ENCODE assay signal across 9 mouse cellular contexts in genomic region chr4:133197355-133197754, GRCm38 (mm10). TPM values are rescaled to one million over a fixed set of nuclear protein-coding genes. Genes with fewer than 3 reads are reported as not detected.
DNase-seq lines count a peak whose midpoint lies in the region; ATAC-seq lines count a peak whose summit lies in the region.
"Had no signal": no experiment of that assay in that cellular context is flagged by ENCODE, and none has a peak within 500 bp of the region (broad histone marks: within the 10 kb centered on the region; RNA-seq: fewer than 3 reads in every experiment).

No protein-coding gene starts in this region.

- 15% methylated on average over 5 of the region's 5 CpGs for whole genome bisulfite sequencing in kidney, embryonic 15.5 days
- WGBS in embryonic facial prominence, embryonic 13.5 days = 17% methylated on average over 5 of the region's 5 CpGs
- WGBS in hindbrain, embryonic 11.5 days = 18% methylated on average over 5 of the region's 5 CpGs
- WGBS in midbrain, embryonic 15.5 days = 6% methylated on average over 5 of the region's 5 CpGs

- H3K4me3 ChIP-seq in kidney, embryonic 15.5 days (replicated peaks) = no peak overlapping the region
- H3K4me3 ChIP-seq in embryonic facial prominence, embryonic 13.5 days = no peak overlapping the region
- no peak overlapping the region for H3K4me3 ChIP-seq in hindbrain, embryonic 11.5 days (ENCODE audit: low read depth, low read length)
- H3K4me3 ChIP-seq in midbrain, embryonic 15.5 days = no peak overlapping the region

- H3K4me1 ChIP-seq in kidney, embryonic 15.5 days = peaks cover 59% of the 10 kb centered on the region
- peaks cover 57% of the 10 kb centered on the region for H3K4me1 ChIP-seq in embryonic facial prominence, embryonic 13.5 days
- H3K4me1 ChIP-seq in hindbrain, embryonic 11.5 days (replicated peaks; ENCODE audit: control insufficient read depth, insufficient read depth, low read length) = peaks cover 25% of the 10 kb centered on the region
- peaks cover 57% of the 10 kb centered on the region for H3K4me1 ChIP-seq in midbrain, embryonic 15.5 days

- H3K9ac ChIP-seq in kidney, embryonic 15.5 days = no peak overlapping the region
- H3K9ac ChIP-seq in embryonic facial prominence, embryonic 13.5 days = peak overlapping the region; percentile 60
- peak overlapping the region; percentile 19; the same call in 1 of the 2 replicates for H3K9ac ChIP-seq in hindbrain, embryonic 11.5 days (ENCODE audit: low read depth, low read length)
- no peak overlapping the region; the same call in 1 of the 2 replicates for H3K9ac ChIP-seq in midbrain, embryonic 15.5 days

- H3K9me3 ChIP-seq in kidney, embryonic 15.5 days (replicated peaks) = no peaks in the 10 kb centered on the region
- no peaks in the 10 kb centered on the region for H3K9me3 ChIP-seq in embryonic facial prominence, embryonic 13.5 days
- H3K9me3 ChIP-seq in hindbrain, embryonic 11.5 days (ENCODE audit: control insufficient read depth, low read length) = no peaks in the 10 kb centered on the region
- no peaks in the 10 kb centered on the region for H3K9me3 ChIP-seq in midbrain, embryonic 15.5 days

- H3K36me3 ChIP-seq in kidney, embryonic 15.5 days = peaks cover 51% of the 10 kb centered on the region
- peaks cover 45% of the 10 kb centered on the region for H3K36me3 ChIP-seq in embryonic facial prominence, embryonic 13.5 days
- no peaks in the 10 kb centered on the region for H3K36me3 ChIP-seq in hindbrain, embryonic 11.5 days (ENCODE audit: control insufficient read depth, insufficient read depth, low read length)
- H3K36me3 ChIP-seq in midbrain, embryonic 15.5 days (replicated peaks) = peaks cover 5% of the 10 kb centered on the region; the same call in 1 of the 2 replicates

- no peak for DNase-seq in kidney, adult 11 months
- DNase-seq in hindbrain, embryonic 11.5 days (ENCODE audit: low spot score) = no peak
- DNase-seq in frontal cortex, adult 2 months (ENCODE audit: extremely low spot score in 1 of 2, low spot score in 1 of 2) = no peak

- ATAC-seq in kidney, embryonic 15.5 days (replicated peaks; ENCODE audit: low FRiP score) = no peak
- ATAC-seq in embryonic facial prominence, embryonic 13.5 days (ENCODE audit: insufficient number of reproducible peaks, insufficient read depth, low FRiP score, low TSS enrichment, low read depth) = no peak
- ATAC-seq in hindbrain, embryonic 11.5 days (ENCODE audit: low FRiP score) = peak; percentile 20; the same call in 1 of the 2 replicates
- peak; percentile 19 for ATAC-seq in midbrain, embryonic 15.5 days (replicated peaks)
- ATAC-seq in megakaryocyte, adult 5-6 weeks (ENCODE audit: poor library complexity, severe bottlenecking) = no peak
- ATAC-seq: Patski had no signal

- 0 out of 2 replicates have a peak overlapping the region, but pooled peaks have one; percentile 22 for H3K4me2 ChIP-seq in kidney, embryonic 15.5 days
- no peak overlapping the region for H3K4me2 ChIP-seq in embryonic facial prominence, embryonic 13.5 days
- no peak overlapping the region for H3K4me2 ChIP-seq in hindbrain, embryonic 11.5 days (replicated peaks; ENCODE audit: low read depth, low read length)
- no peak overlapping the region for H3K4me2 ChIP-seq in midbrain, embryonic 15.5 days

- H3K27ac ChIP-seq in kidney, embryonic 15.5 days = peak overlapping the region; percentile 92
- peak overlapping the region; percentile 83 for H3K27ac ChIP-seq in embryonic facial prominence, embryonic 13.5 days
- peak overlapping the region; percentile 64 for H3K27ac ChIP-seq in hindbrain, embryonic 11.5 days (ENCODE audit: low read depth, low read length)
- H3K27ac ChIP-seq in midbrain, embryonic 15.5 days = peak overlapping the region; percentile 84

- no peaks in the 10 kb centered on the region for H3K27me3 ChIP-seq in kidney, embryonic 15.5 days
- no peaks in the 10 kb centered on the region for H3K27me3 ChIP-seq in embryonic facial prominence, embryonic 13.5 days
- H3K27me3 ChIP-seq in hindbrain, embryonic 11.5 days (ENCODE audit: control insufficient read depth, insufficient read depth, low read length) = no peaks in the 10 kb centered on the region
- H3K27me3 ChIP-seq in midbrain, embryonic 15.5 days (replicated peaks) = no peaks in the 10 kb centered on the region
- H3K27me3 ChIP-seq: Patski had no signal

RNA-seq across cellular contexts. Expression of gene Cd164l2, which starts 14.6 kb away (rescaled TPM):
- 7.8 and 8.2 TPM in 2 replicates for polyA plus RNA-seq in kidney, embryonic 15.5 days (2015; fragmentation: Nextera tagmentation; extraction: Ambion mirVana)
- 4.0 and 5.2 TPM in 2 replicates for polyA plus RNA-seq in embryonic facial prominence, embryonic 13.5 days (2015; fragmentation: Nextera tagmentation; extraction: Ambion mirVana)
- 0.91 and 0.93 TPM in 2 replicates for polyA plus RNA-seq in hindbrain, embryonic 11.5 days (2014; fragmentation: Nextera tagmentation; extraction: Ambion mirVana)
- polyA plus RNA-seq in midbrain, embryonic 15.5 days (2015; fragmentation: Nextera tagmentation; extraction: Ambion mirVana) = 3.0 and 5.0 TPM in 2 replicates
- total RNA-seq in megakaryocyte, adult 5-6 weeks (2015) = not detected in 2 replicates
- total RNA-seq in megakaryocyte, adult 5-6 weeks (2017) = not detected in 2 replicates
- 8.1 and 9.9 TPM in 2 replicates for polyA plus RNA-seq in frontal cortex, adult 2 months (2012; rRNA removed)

RNA-seq across cellular contexts. Expression of gene Gpr3, which starts 15.0 kb away (rescaled TPM):
- 0.09 and 0.12 TPM in 2 replicates for polyA plus RNA-seq in kidney, embryonic 15.5 days (2015; fragmentation: Nextera tagmentation; extraction: Ambion mirVana)
- polyA plus RNA-seq in embryonic facial prominence, embryonic 13.5 days (2015; fragmentation: Nextera tagmentation; extraction: Ambion mirVana) = 0.15 and 0.37 TPM in 2 replicates
- polyA plus RNA-seq in hindbrain, embryonic 11.5 days (2014; fragmentation: Nextera tagmentation; extraction: Ambion mirVana) = 0.19 and 0.50 TPM in 2 replicates
- 1.3 and 2.0 TPM in 2 replicates for polyA plus RNA-seq in midbrain, embryonic 15.5 days (2015; fragmentation: Nextera tagmentation; extraction: Ambion mirVana)
- total RNA-seq in megakaryocyte, adult 5-6 weeks (2015) = 0.21 TPM in 1 of 2 replicates, not detected in the other
- total RNA-seq in megakaryocyte, adult 5-6 weeks (2017) = not detected in 2 replicates
- 8.9 and 14.7 TPM in 2 replicates for polyA plus RNA-seq in frontal cortex, adult 2 months (2012; rRNA removed)
- total RNA-seq: neutrophil, adult 5-6 weeks had no signal

RNA-seq across cellular contexts. Expression of gene Map3k6, which starts 43.3 kb away (rescaled TPM):
- polyA plus RNA-seq in kidney, embryonic 15.5 days (2015; fragmentation: Nextera tagmentation; extraction: Ambion mirVana) = 4.0 and 4.3 TPM in 2 replicates
- polyA plus RNA-seq in embryonic facial prominence, embryonic 13.5 days (2015; fragmentation: Nextera tagmentation; extraction: Ambion mirVana) = 4.3 and 4.8 TPM in 2 replicates
- 2.7 and 3.0 TPM in 2 replicates for polyA plus RNA-seq in hindbrain, embryonic 11.5 days (2014; fragmentation: Nextera tagmentation; extraction: Ambion mirVana)
- polyA plus RNA-seq in midbrain, embryonic 15.5 days (2015; fragmentation: Nextera tagmentation; extraction: Ambion mirVana) = 1.6 and 2.0 TPM in 2 replicates
- total RNA-seq in megakaryocyte, adult 5-6 weeks (2015) = 10.2 and 11.7 TPM in 2 replicates
- 9.1 and 13.4 TPM in 2 replicates for total RNA-seq in megakaryocyte, adult 5-6 weeks (2017)
- polyA plus RNA-seq in frontal cortex, adult 2 months (2012; rRNA removed) = 3.9 and 4.0 TPM in 2 replicates

Comparison
In these comparisons a context has a peak if more than half of its experiments do, and no peak if none do; other contexts are left out.
1. ATAC-seq: peak in hindbrain, embryonic 11.5 days (single experiment) and midbrain, embryonic 15.5 days (single experiment); none in kidney, embryonic 15.5 days (single experiment), embryonic facial prominence, embryonic 13.5 days (single experiment) and megakaryocyte, adult 5-6 weeks (single experiment).
2. H3K9ac ChIP-seq: peak in embryonic facial prominence, embryonic 13.5 days (single experiment) and hindbrain, embryonic 11.5 days (single experiment); none in kidney, embryonic 15.5 days (single experiment) and midbrain, embryonic 15.5 days (single experiment).
3. Peak in every context shown above with its lines, with median percentiles within 50 percentile points of each other: H3K27ac ChIP-seq.